Mouse (Mus musculus): Measurements from ENCODE around the gene 1700007K13Rik. TPM values are rescaled to one million over a fixed set of nuclear protein-coding genes. Genes with fewer than 3 reads are reported as not detected.
A peak's percentile ranks its signal among the peaks of the same experiment; 100 is the strongest.

Gene 1700007K13Rik
- polyA plus RNA-seq, 1 experiment from 2014 or later: 0.29 TPM

DNA sequence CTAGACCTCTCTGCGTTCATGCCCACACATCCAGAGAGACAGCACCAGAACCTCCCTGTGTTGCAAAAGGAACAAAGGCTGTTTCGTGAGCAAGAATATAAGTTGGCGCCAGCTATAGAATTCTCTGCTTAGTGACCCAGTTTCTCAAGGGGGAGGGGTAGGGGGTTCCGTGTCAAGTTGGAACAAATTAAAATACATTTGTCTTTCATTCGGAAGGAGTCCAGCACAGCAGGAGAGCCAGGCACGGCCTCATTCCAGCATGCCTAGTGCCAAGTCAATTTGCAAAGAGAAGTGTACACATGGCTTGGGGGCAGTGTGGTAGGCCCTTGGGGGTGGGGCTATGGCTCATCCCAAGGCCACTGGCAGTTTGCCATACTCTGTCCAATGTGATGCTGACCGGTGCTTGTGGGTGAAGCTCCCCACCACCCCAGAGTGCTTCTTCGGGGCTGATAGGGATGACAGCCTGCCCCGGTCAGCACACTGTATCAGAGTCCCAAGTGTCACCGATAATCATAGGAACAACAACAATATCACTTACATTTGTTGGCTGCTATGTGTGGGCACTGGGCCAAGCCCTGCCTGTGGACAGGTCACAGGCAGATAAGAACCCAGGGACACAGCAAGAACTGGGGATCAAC, 50.6 kb downstream of the 1700007K13Rik start:
- peaks cover 30% of the 10 kb centered on the region for H3K27me3 ChIP-seq (replicated peaks)
- H3K4me2 ChIP-seq: 0 out of 2 replicates have a peak overlapping the region, but pooled peaks have one; percentile 10
- no peak overlapping the region for H3K27ac ChIP-seq (ENCODE audit: poor library complexity, severe bottlenecking)
- WGBS: 43% methylated on average over 10 of the region's 10 CpGs
- no peak overlapping the region for H3K4me3 ChIP-seq
- peaks cover 19% of the 10 kb centered on the region for H3K4me1 ChIP-seq (replicated peaks)
- H3K9ac ChIP-seq: no peak overlapping the region
- H3K9me3 ChIP-seq (replicated peaks): no peaks in the 10 kb centered on the region
- H3K36me3 ChIP-seq: no peaks in the 10 kb centered on the region
- peak; percentile 70 for ATAC-seq (ENCODE audit: insufficient number of reproducible peaks, low FRiP score)

GRCm38 (mm10) chr2:28414757-28415137, 51.4 kb downstream of the 1700007K13Rik start:
- 81% methylated on average over 5 of the region's 5 CpGs for WGBS
- Histone ChIP-seq H3K9ac (no peak overlapping the region), H3K4me2 (no peak overlapping the region), H3K9me3 (replicated peaks) (no peaks in the 10 kb centered on the region), H3K27me3 (replicated peaks) (peaks cover 32% of the 10 kb centered on the region), H3K27ac (ENCODE audit: poor library complexity, severe bottlenecking) (no peak overlapping the region), H3K36me3 (no peaks in the 10 kb centered on the region), H3K4me3 (no peak overlapping the region), H3K4me1 (replicated peaks) (peaks cover 19% of the 10 kb centered on the region)
- no peak for ATAC-seq (ENCODE audit: insufficient number of reproducible peaks, low FRiP score)

DNA sequence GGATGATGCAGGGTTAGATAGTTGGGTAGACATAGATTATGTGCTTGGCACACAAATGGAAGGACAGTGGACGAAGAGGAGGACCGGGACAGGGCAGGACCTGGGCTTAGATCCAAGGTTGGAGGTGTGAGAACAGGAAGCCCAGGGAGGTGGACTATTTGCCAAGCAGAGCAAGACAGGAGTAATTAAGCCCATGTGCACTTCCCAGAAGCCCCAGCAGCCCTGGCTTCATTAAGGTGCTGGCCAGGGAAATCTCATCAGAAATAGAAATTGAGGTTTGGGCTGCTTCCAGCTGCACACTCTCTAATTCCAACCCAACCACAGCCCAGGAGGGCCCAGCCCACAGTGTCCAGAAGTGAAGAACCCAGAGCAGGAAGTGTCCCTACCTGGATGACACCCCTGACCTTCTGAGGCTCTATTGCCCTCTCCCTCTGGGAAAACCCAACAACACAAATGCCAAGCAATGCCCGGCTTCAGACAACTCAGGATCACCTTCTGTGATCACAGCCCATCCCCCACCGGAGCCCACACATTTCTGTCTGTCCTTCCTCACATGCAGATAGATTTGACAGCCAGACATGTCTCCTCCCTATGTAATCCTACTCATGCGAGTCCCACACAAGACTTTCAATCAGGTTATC, 51.9 kb downstream of the 1700007K13Rik start:
- ATAC-seq (ENCODE audit: insufficient number of reproducible peaks, low FRiP score): no peak
- no peak overlapping the region for H3K27ac ChIP-seq (ENCODE audit: poor library complexity, severe bottlenecking)
- H3K9me3 ChIP-seq (replicated peaks): no peaks in the 10 kb centered on the region
- peaks cover 35% of the 10 kb centered on the region for H3K27me3 ChIP-seq (replicated peaks)
- 85% methylated on average over 5 of the region's 5 CpGs for WGBS
- H3K9ac ChIP-seq: no peak overlapping the region
- H3K4me1 ChIP-seq (replicated peaks): peaks cover 23% of the 10 kb centered on the region
- H3K4me3 ChIP-seq: no peak overlapping the region
- no peak overlapping the region for H3K4me2 ChIP-seq
- H3K36me3 ChIP-seq: no peaks in the 10 kb centered on the region

- no peak overlapping the region for H3K4me3 ChIP-seq
- H3K36me3 ChIP-seq: no peaks in the 10 kb centered on the region
- peaks cover 35% of the 10 kb centered on the region for H3K4me1 ChIP-seq (replicated peaks)
- peaks cover 28% of the 10 kb centered on the region for H3K27me3 ChIP-seq (replicated peaks)
- no peak overlapping the region for H3K9ac ChIP-seq
- H3K9me3 ChIP-seq (replicated peaks): no peaks in the 10 kb centered on the region
- H3K4me2 ChIP-seq: no peak overlapping the region
- no peak for ATAC-seq (ENCODE audit: insufficient number of reproducible peaks, low FRiP score)
- no peak overlapping the region for H3K27ac ChIP-seq (ENCODE audit: poor library complexity, severe bottlenecking)
- 83% methylated on average over 6 of the region's 6 CpGs for WGBS
Measured at GRCm38 (mm10) chr2:28412936-28413335, 53.2 kb downstream of the 1700007K13Rik start.

Other genes starting within 250 kb of the 1700007K13Rik start
- 4.7 and 5.1 TPM in 2 replicates for gene Ppp1r26, start 19.5 kb downstream of the 1700007K13Rik start, polyA plus RNA-seq (2016; fragmentation: Nextera tagmentation; extraction: Ambion mirVana)
- gene Mrps2, start 1.7 kb upstream of the 1700007K13Rik start, polyA plus RNA-seq (2016; fragmentation: Nextera tagmentation; extraction: Ambion mirVana): 49.6 and 52.9 TPM in 2 replicates
- 0.28 and 0.41 TPM in 2 replicates for gene Gbgt1, start 30.6 kb upstream of the 1700007K13Rik start, polyA plus RNA-seq (2016; fragmentation: Nextera tagmentation; extraction: Ambion mirVana)
- gene Gm10134, start 39.8 kb upstream of the 1700007K13Rik start, polyA plus RNA-seq (2016; fragmentation: Nextera tagmentation; extraction: Ambion mirVana): 0.82 TPM in 1 of 2 replicates, not detected in the other
- 21.1 and 22.1 TPM in 2 replicates for gene Ralgds, start 46.8 kb upstream of the 1700007K13Rik start, polyA plus RNA-seq (2016; fragmentation: Nextera tagmentation; extraction: Ambion mirVana)
- not detected in 2 replicates for gene Cel, start 97.1 kb upstream of the 1700007K13Rik start, polyA plus RNA-seq (2016; fragmentation: Nextera tagmentation; extraction: Ambion mirVana)
- 32.5 and 34.2 TPM in 2 replicates for gene Gtf3c5, start 117.4 kb upstream of the 1700007K13Rik start, polyA plus RNA-seq (2016; fragmentation: Nextera tagmentation; extraction: Ambion mirVana)
- 3.9 and 5.6 TPM in 2 replicates for gene Gfi1b, start 155.7 kb upstream of the 1700007K13Rik start, polyA plus RNA-seq (2016; fragmentation: Nextera tagmentation; extraction: Ambion mirVana)
- 16.7 and 17.6 TPM in 2 replicates for gene Tsc1, start 174.9 kb upstream of the 1700007K13Rik start, polyA plus RNA-seq (2016; fragmentation: Nextera tagmentation; extraction: Ambion mirVana)
- 1.2 and 2.2 TPM in 2 replicates for gene Spaca9, start 233.4 kb upstream of the 1700007K13Rik start, polyA plus RNA-seq (2016; fragmentation: Nextera tagmentation; extraction: Ambion mirVana)
- 0.42 and 0.51 TPM in 2 replicates for gene Ak8, start 233.8 kb upstream of the 1700007K13Rik start, polyA plus RNA-seq (2016; fragmentation: Nextera tagmentation; extraction: Ambion mirVana)